16 mouse cellular contexts compared by ENCODE assay signal in the genomic region with DNA sequence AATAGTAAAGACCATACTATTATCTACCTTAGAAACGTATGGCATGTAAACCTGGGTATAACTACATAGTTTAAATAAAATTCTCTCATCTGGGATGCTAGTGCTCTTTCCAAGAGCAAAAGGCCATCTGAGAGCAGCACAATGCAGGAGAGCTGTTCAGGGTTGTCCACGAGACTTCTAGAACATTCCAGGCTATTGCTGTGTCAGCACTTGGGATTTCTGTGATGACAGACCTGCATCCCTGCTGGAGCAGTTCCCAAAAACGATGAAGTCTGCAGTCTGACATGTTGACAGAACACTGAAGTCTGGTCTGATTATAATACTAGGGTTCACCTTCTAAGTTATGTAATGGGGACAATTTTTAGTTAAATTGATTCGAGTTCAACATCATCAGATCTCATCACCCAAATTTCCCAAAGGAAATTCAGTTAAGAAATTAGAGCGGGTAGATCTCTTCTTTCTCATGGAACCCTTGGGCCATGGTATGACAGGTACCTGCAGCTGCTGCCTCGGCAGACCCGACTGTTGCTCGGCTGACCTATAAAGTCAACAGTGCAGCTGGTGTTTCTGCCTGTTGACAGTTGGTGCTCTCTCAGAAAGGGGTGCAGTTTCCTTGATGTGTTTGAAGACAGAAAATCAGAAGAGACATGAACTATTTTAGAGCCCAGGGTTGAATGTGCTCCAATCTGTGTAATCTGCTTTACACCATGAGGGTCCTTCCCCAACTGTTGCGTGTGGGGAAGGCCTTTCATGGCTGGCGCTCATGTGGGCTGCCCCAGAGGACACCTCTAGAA. TPM values are rescaled to one million over a fixed set of nuclear protein-coding genes. Genes with fewer than 3 reads are reported as not detected.
A peak's percentile ranks its signal among the peaks of the same experiment; 100 is the strongest.
DNase-seq lines count a peak whose midpoint lies in the region; ATAC-seq and TF ChIP-seq lines count a peak whose summit lies in the region.
"Had no signal": no experiment of that assay in that cellular context is flagged by ENCODE, and none has a peak within 500 bp of the region (broad histone marks: within the 10 kb centered on the region; RNA-seq: fewer than 3 reads in every experiment).

No protein-coding gene starts in this region.

- no peak for DNase-seq in kidney, adult 2 months
- DNase-seq in kidney, postnatal 14 days = no peak
- DNase-seq in lung, postnatal 10 days = no peak
- DNase-seq in spleen, adult 18-20 months = no peak
- DNase-seq: adrenal gland, postnatal 25 days; cerebellum, adult 18-20 months; cerebellum, postnatal 36 days; forebrain, postnatal 0 days; gastrocnemius, adult 2 months had no signal

- no peak for TF ChIP-seq POLR2A in kidney, adult 2 months (IDR thresholded peaks at IDR 0.05; ENCODE audit: low read depth, low read length)

- peaks cover 13% of the 10 kb centered on the region for H3K4me1 ChIP-seq in kidney, adult 2 months (ENCODE audit: control insufficient read depth, insufficient read depth, low read length)
- peaks cover 31% of the 10 kb centered on the region; the same call in 1 of the 2 replicates for H3K4me1 ChIP-seq in lung, embryonic 15.5 days
- H3K4me1 ChIP-seq in intestine, embryonic 15.5 days (replicated peaks) = 0 out of 2 replicates have a peak, but pooled peaks cover 3% of the 10 kb centered on the region
- no peaks in the 10 kb centered on the region; the same call in 1 of the 2 replicates for H3K4me1 ChIP-seq in stomach, embryonic 16.5 days (ENCODE audit: control insufficient read depth, insufficient read depth, low read length)
- H3K4me1 ChIP-seq in forebrain, embryonic 13.5 days = peaks cover 7% of the 10 kb centered on the region; the same call in 1 of the 2 replicates

- no peak overlapping the region for H3K4me3 ChIP-seq in kidney, adult 2 months (ENCODE audit: insufficient read depth, low read depth, low read length)
- H3K4me3 ChIP-seq in lung, embryonic 15.5 days = no peak overlapping the region
- H3K4me3 ChIP-seq in intestine, embryonic 15.5 days (replicated peaks) = no peak overlapping the region
- no peak overlapping the region for H3K4me3 ChIP-seq in stomach, embryonic 16.5 days (replicated peaks; ENCODE audit: low read length)
- H3K4me3 ChIP-seq in forebrain, embryonic 13.5 days = no peak overlapping the region
- H3K4me3 ChIP-seq: erythroblast, embryonic 14.5 days; gastrocnemius, adult 2 months; hindbrain, embryonic 10.5 days had no signal

- no peaks in the 10 kb centered on the region for H3K9me3 ChIP-seq in lung, embryonic 15.5 days
- no peaks in the 10 kb centered on the region for H3K9me3 ChIP-seq in intestine, embryonic 15.5 days
- no peaks in the 10 kb centered on the region for H3K9me3 ChIP-seq in stomach, embryonic 16.5 days (replicated peaks; ENCODE audit: control insufficient read depth, low read length)
- no peaks in the 10 kb centered on the region for H3K9me3 ChIP-seq in forebrain, embryonic 13.5 days (replicated peaks)
- H3K9me3 ChIP-seq: hindbrain, embryonic 10.5 days had no signal

- peak; percentile 2; the same call in 1 of the 2 replicates for ATAC-seq in lung, embryonic 15.5 days (ENCODE audit: borderline replicate concordance, extremely low read depth, low FRiP score, low TSS enrichment)
- peak; percentile 59 for ATAC-seq in intestine, embryonic 15.5 days
- peak; percentile 37; the same call in 1 of the 2 replicates for ATAC-seq in stomach, embryonic 16.5 days (ENCODE audit: insufficient read depth, low FRiP score)
- ATAC-seq in forebrain, embryonic 13.5 days = no peak
- ATAC-seq: forebrain, postnatal 0 days had no signal

- no peaks in the 10 kb centered on the region for H3K27me3 ChIP-seq in kidney, adult 2 months (replicated peaks; ENCODE audit: control insufficient read depth, insufficient read depth, low read length)
- H3K27me3 ChIP-seq in lung, embryonic 15.5 days = peaks cover 11% of the 10 kb centered on the region; the same call in 1 of the 2 replicates
- peaks cover 16% of the 10 kb centered on the region for H3K27me3 ChIP-seq in intestine, embryonic 15.5 days (replicated peaks)
- H3K27me3 ChIP-seq in stomach, embryonic 16.5 days (ENCODE audit: control insufficient read depth, insufficient read depth, low read length) = 0 out of 2 replicates have a peak, but pooled peaks cover 6% of the 10 kb centered on the region
- H3K27me3 ChIP-seq in forebrain, embryonic 13.5 days = peaks cover 23% of the 10 kb centered on the region

- no peak for TF ChIP-seq CTCF in kidney, adult 2 months (conservative IDR thresholded peaks at IDR 0.05; ENCODE audit: insufficient read depth, insufficient read length, low read depth, low read length)

- peak overlapping the region; percentile 43; the same call in 1 of the 2 replicates for H3K4me2 ChIP-seq in lung, embryonic 15.5 days
- peak overlapping the region; percentile 22; the same call in 1 of the 2 replicates for H3K4me2 ChIP-seq in intestine, embryonic 15.5 days (replicated peaks)
- peak overlapping the region; percentile 16; the same call in 1 of the 2 replicates for H3K4me2 ChIP-seq in stomach, embryonic 16.5 days (ENCODE audit: low read depth, low read length)
- H3K4me2 ChIP-seq in forebrain, embryonic 13.5 days = no peak overlapping the region

- H3K9ac ChIP-seq in lung, embryonic 15.5 days = no peak overlapping the region
- no peak overlapping the region for H3K9ac ChIP-seq in intestine, embryonic 15.5 days
- no peak overlapping the region for H3K9ac ChIP-seq in stomach, embryonic 16.5 days (ENCODE audit: low read length)
- no peak overlapping the region for H3K9ac ChIP-seq in forebrain, embryonic 13.5 days
- H3K9ac ChIP-seq: forebrain, postnatal 0 days; liver, embryonic 14.5 days had no signal

- H3K27ac ChIP-seq in kidney, adult 2 months (ENCODE audit: insufficient read depth, low read depth, low read length) = peak overlapping the region; percentile 71
- H3K27ac ChIP-seq in lung, embryonic 15.5 days = peak overlapping the region; percentile 84
- H3K27ac ChIP-seq in intestine, embryonic 15.5 days = no peak overlapping the region
- H3K27ac ChIP-seq in stomach, embryonic 16.5 days (ENCODE audit: low read length) = peak overlapping the region; percentile 75
- H3K27ac ChIP-seq in forebrain, embryonic 13.5 days = no peak overlapping the region
- H3K27ac ChIP-seq: gastrocnemius, adult 2 months; hindbrain, embryonic 10.5 days; liver, embryonic 14.5 days had no signal

- H3K36me3 ChIP-seq in kidney, adult 2 months (ENCODE audit: control insufficient read depth, insufficient read depth, low read length) = no peaks in the 10 kb centered on the region
- peaks cover 8% of the 10 kb centered on the region; the same call in 1 of the 2 replicates for H3K36me3 ChIP-seq in lung, embryonic 15.5 days
- H3K36me3 ChIP-seq in intestine, embryonic 15.5 days = no peaks in the 10 kb centered on the region
- H3K36me3 ChIP-seq in stomach, embryonic 16.5 days (ENCODE audit: control insufficient read depth, insufficient read depth, low read length) = no peaks in the 10 kb centered on the region
- peaks cover 4% of the 10 kb centered on the region; the same call in 1 of the 2 replicates for H3K36me3 ChIP-seq in forebrain, embryonic 13.5 days (ENCODE audit: poor library complexity, severe bottlenecking)

- 48% methylated on average over 10 of the region's 10 CpGs for WGBS in kidney, adult 2 months
- WGBS in lung, embryonic 15.5 days = 41% methylated on average over 10 of the region's 10 CpGs
- WGBS in intestine, embryonic 15.5 days = 56% methylated on average over 10 of the region's 10 CpGs
- 52% methylated on average over 10 of the region's 10 CpGs for WGBS in stomach, embryonic 16.5 days
- WGBS in forebrain, embryonic 13.5 days = 86% methylated on average over 10 of the region's 10 CpGs

RNA-seq across cellular contexts. Expression of a gene that starts 6.7 kb away (rescaled TPM):
- polyA plus RNA-seq in kidney, adult 2 months (2012; rRNA removed) = 0.06 and 0.08 TPM in 2 replicates
- 3.5 and 4.8 TPM in 2 replicates for polyA plus RNA-seq in lung, embryonic 15.5 days (2015; fragmentation: Nextera tagmentation; extraction: Ambion mirVana)
- polyA plus RNA-seq in intestine, embryonic 15.5 days (2015; fragmentation: Nextera tagmentation; extraction: Ambion mirVana) = 0.50 and 1.00 TPM in 2 replicates
- 1.9 and 2.6 TPM in 2 replicates for polyA plus RNA-seq in stomach, embryonic 16.5 days (2015; fragmentation: Nextera tagmentation; extraction: Ambion mirVana)
- polyA plus RNA-seq in forebrain, embryonic 13.5 days (2015; fragmentation: Nextera tagmentation; extraction: Ambion mirVana) = 0.37 and 0.55 TPM in 2 replicates
- polyA plus RNA-seq: erythroblast, embryonic 14.5 days; hindbrain, embryonic 10.5 days; liver, embryonic 14.5 days had no signal

RNA-seq across cellular contexts. Expression of a gene that starts 44.1 kb away (rescaled TPM):
- polyA plus RNA-seq in kidney, adult 2 months (2012; rRNA removed) = 21.1 and 31.4 TPM in 2 replicates
- 34.1 and 34.7 TPM in 2 replicates for polyA plus RNA-seq in lung, embryonic 15.5 days (2015; fragmentation: Nextera tagmentation; extraction: Ambion mirVana)
- 19.3 and 19.5 TPM in 2 replicates for polyA plus RNA-seq in intestine, embryonic 15.5 days (2015; fragmentation: Nextera tagmentation; extraction: Ambion mirVana)
- polyA plus RNA-seq in stomach, embryonic 16.5 days (2015; fragmentation: Nextera tagmentation; extraction: Ambion mirVana) = 26.7 and 27.8 TPM in 2 replicates
- 32.0 and 36.8 TPM in 2 replicates for polyA plus RNA-seq in forebrain, embryonic 13.5 days (2015; fragmentation: Nextera tagmentation; extraction: Ambion mirVana)

Comparison
In these comparisons a context has a peak if more than half of its experiments do, and no peak if none do; other contexts are left out.
1. H3K27ac ChIP-seq: peak in kidney, adult 2 months (single experiment), lung, embryonic 15.5 days (single experiment) and stomach, embryonic 16.5 days (single experiment); none in intestine, embryonic 15.5 days (single experiment) and forebrain, embryonic 13.5 days (single experiment).